Mouse (Mus musculus) C2C12 (cell line): ENCODE results near the gene Colca2. TPM values are rescaled to one million over a fixed set of nuclear protein-coding genes. Genes with fewer than 3 reads are reported as not detected.

Experiments
- H3K27me3 ChIP-seq: one replicate; pipeline ENCODE4 v1.6.1; 2011; ENCODE audit not compliant: control insufficient read depth, insufficient read depth, insufficient read length
- H3K36me3 ChIP-seq: one replicate; pipeline ENCODE4 v1.6.1; 2011; ENCODE audit not compliant: control insufficient read depth, insufficient read depth
- H3K4me3 ChIP-seq: one replicate; pipeline ENCODE4 v1.5.1; 2011; ENCODE audit warnings: mild to moderate bottlenecking, control low read depth; ENCODE audit not compliant: poor library complexity, insufficient read depth, severe bottlenecking
- H3K79me2 ChIP-seq: one replicate; pipeline ENCODE4 v1.6.1; 2011; ENCODE audit not compliant: control insufficient read depth, insufficient read depth
- H3K79me3 ChIP-seq: one replicate; pipeline ENCODE4 v1.6.1; 2011; ENCODE audit warnings: low read depth, control low read depth
- H3ac ChIP-seq: one replicate; pipeline ENCODE3; 2011; ENCODE audit warnings: low read depth; ENCODE audit not compliant: control insufficient read depth, insufficient read length
- CEBPB ChIP-seq: IDR thresholded peaks from one replicate; pipeline ENCODE4 v1.6.1; 2011; ENCODE audit warnings: low read depth, mild to moderate bottlenecking, control low read depth, moderate library complexity
- CTCF ChIP-seq: IDR thresholded peaks from one replicate; pipeline ENCODE4 v1.5.1; 2011; ENCODE audit not compliant: control insufficient read depth, insufficient read depth, insufficient read length
- FOSL1 ChIP-seq: IDR thresholded peaks from one replicate; pipeline ENCODE4 v1.8.0; 2011; ENCODE audit warnings: mild to moderate bottlenecking, low read length; ENCODE audit not compliant: poor library complexity, insufficient read depth, severe bottlenecking
- MAX ChIP-seq: IDR thresholded peaks from one replicate; pipeline ENCODE4 v1.6.1; 2011; ENCODE audit warnings: mild to moderate bottlenecking, control low read depth
- MYOD1 ChIP-seq: IDR thresholded peaks from one replicate; pipeline ENCODE4 v1.6.1; 2011; ENCODE audit warnings: low read depth; ENCODE audit not compliant: control insufficient read depth, insufficient read length
- MYOG ChIP-seq: IDR thresholded peaks from one replicate; pipeline ENCODE4 v1.6.1; 2011; ENCODE audit not compliant: control insufficient read depth, insufficient read length; ENCODE audit errors: extremely low read depth
- USF1 ChIP-seq: IDR thresholded peaks from one replicate; pipeline ENCODE4 v1.6.1; 2011; ENCODE audit warnings: low read depth, mild to moderate bottlenecking, control low read depth, moderate library complexity
- polyA plus RNA-seq: library from polyadenylated mRNA; unstranded; fragments of >200 nt; fragmentation: generic; extraction: Trizol; gene quantifications from one replicate; pipeline ENCODE4 v1.2.1, GENCODE M21; 2012; ENCODE audit warnings: missing spikeins

Gene Colca2
- polyA plus RNA-seq, 1 experiment, result 0.20 TPM

- TF ChIP-seq USF1, result no peak
- no peak for TF ChIP-seq MAX
- no peak for TF ChIP-seq MYOD1
- TF ChIP-seq FOSL1, result no peak
- no peak for TF ChIP-seq CTCF
- TF ChIP-seq CEBPB, result no peak
- no peak for TF ChIP-seq MYOG
These were observed 403 bp downstream of the Colca2 start for GRCm38 (mm10) chr9:51277834-51278498.

GRCm38 (mm10) chr9:51274678-51275077, 3.7 kb downstream of the Colca2 start:
- TF ChIP-seq CEBPB, result no peak

More at GRCm38 (mm10) chr9:51277834-51278498, 403 bp downstream of the Colca2 start:
- no peaks in the 10 kb centered on the region for H3K79me2 ChIP-seq
- no peaks in the 10 kb centered on the region for H3K79me3 ChIP-seq
- H3K36me3 ChIP-seq, result no peaks in the 10 kb centered on the region
- H3K27me3 ChIP-seq, result peaks cover 5% of the 10 kb centered on the region
- no peak overlapping the region for H3ac ChIP-seq
- H3K4me3 ChIP-seq, result peak overlapping the region; percentile 6

GRCm38 (mm10) chr9:51273581-51274154, 4.7 kb downstream of the Colca2 start:
- no peaks in the 10 kb centered on the region for H3K36me3 ChIP-seq
- H3ac ChIP-seq, result no peak overlapping the region
- no peak for TF ChIP-seq USF1
- no peak for TF ChIP-seq MYOD1
- no peak for TF ChIP-seq FOSL1
- no peak for TF ChIP-seq MYOG
- TF ChIP-seq CEBPB, result no peak
- no peak for TF ChIP-seq CTCF
- no peak for TF ChIP-seq MAX

More at GRCm38 (mm10) chr9:51274678-51275077, 3.7 kb downstream of the Colca2 start:
- no peaks in the 10 kb centered on the region for H3K79me3 ChIP-seq
- no peak overlapping the region for H3ac ChIP-seq
- H3K27me3 ChIP-seq, result peaks cover 8% of the 10 kb centered on the region
- H3K79me2 ChIP-seq, result no peaks in the 10 kb centered on the region
- no peaks in the 10 kb centered on the region for H3K36me3 ChIP-seq
- no peak overlapping the region for H3K4me3 ChIP-seq

GRCm38 (mm10) chr9:51272102-51272501, 6.3 kb downstream of the Colca2 start:
- Histone ChIP-seq H3ac (no peak overlapping the region), H3K79me3 (no peaks in the 10 kb centered on the region), H3K4me3 (no peak overlapping the region), H3K27me3 (peaks cover 3% of the 10 kb centered on the region), H3K36me3 (no peaks in the 10 kb centered on the region), H3K79me2 (no peaks in the 10 kb centered on the region)
- TF ChIP-seq MAX, result no peak
- no peak for TF ChIP-seq CTCF
- TF ChIP-seq CEBPB, result no peak
- no peak for TF ChIP-seq MYOD1
- no peak for TF ChIP-seq MYOG
- no peak for TF ChIP-seq FOSL1
- no peak for TF ChIP-seq USF1

More at GRCm38 (mm10) chr9:51273581-51274154, 4.7 kb downstream of the Colca2 start:
- Histone ChIP-seq H3K27me3 (peaks cover 3% of the 10 kb centered on the region), H3K4me3 (no peak overlapping the region), H3K79me3 (no peaks in the 10 kb centered on the region), H3K79me2 (no peaks in the 10 kb centered on the region)

GRCm38 (mm10) chr9:51271073-51271472, 7.3 kb downstream of the Colca2 start:
- H3K27me3 ChIP-seq, result peaks cover 3% of the 10 kb centered on the region
- H3K4me3 ChIP-seq, result no peak overlapping the region
- no peaks in the 10 kb centered on the region for H3K79me2 ChIP-seq
- TF ChIP-seq MYOG (no peak), CTCF (no peak), CEBPB (no peak), USF1 (no peak), FOSL1 (no peak), MYOD1 (no peak), MAX (no peak)
- no peak overlapping the region for H3ac ChIP-seq
- H3K79me3 ChIP-seq, result no peaks in the 10 kb centered on the region
- H3K36me3 ChIP-seq, result no peaks in the 10 kb centered on the region

GRCm38 (mm10) chr9:51268852-51269251, 9.5 kb downstream of the Colca2 start:
- no peak overlapping the region for H3ac ChIP-seq
- no peaks in the 10 kb centered on the region for H3K79me3 ChIP-seq
- H3K27me3 ChIP-seq, result peaks cover 3% of the 10 kb centered on the region
- no peaks in the 10 kb centered on the region for H3K36me3 ChIP-seq
- TF ChIP-seq FOSL1 (no peak), MYOD1 (no peak), CTCF (no peak), MAX (no peak), MYOG (no peak), CEBPB (no peak), USF1 (no peak)
- H3K4me3 ChIP-seq, result no peak overlapping the region
- H3K79me2 ChIP-seq, result no peaks in the 10 kb centered on the region
